Mouse (Mus musculus) thymus, postnatal 14 days (tissue): ENCODE results near the gene Elfn2.

Experiments used
- DNase-seq: peaks from one replicate; pipeline ENCODE4 v3.0.0; 2021

The Elfn2 gene

DNA sequence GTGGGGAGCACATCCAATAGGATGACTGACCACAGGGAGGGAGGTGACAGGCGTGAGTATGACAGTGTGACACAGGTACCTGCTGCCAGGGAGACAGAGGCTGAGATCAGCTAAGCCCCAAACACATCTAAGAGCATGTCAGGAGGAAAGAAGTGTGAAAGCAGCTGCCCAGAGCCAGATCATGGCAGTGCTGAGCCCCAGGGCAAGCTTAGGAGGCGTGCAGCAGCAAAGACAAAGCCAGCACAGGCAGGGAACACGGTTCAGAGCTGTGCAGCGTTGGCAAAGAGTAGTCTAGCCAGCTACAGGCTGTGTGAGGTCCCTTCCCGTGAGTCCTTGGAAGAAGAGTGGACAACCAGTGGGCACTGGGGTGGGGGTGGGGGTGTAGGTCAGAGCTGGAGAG, 40.9 kb downstream of the Elfn2 start:
- no peak for DNase-seq

DNA sequence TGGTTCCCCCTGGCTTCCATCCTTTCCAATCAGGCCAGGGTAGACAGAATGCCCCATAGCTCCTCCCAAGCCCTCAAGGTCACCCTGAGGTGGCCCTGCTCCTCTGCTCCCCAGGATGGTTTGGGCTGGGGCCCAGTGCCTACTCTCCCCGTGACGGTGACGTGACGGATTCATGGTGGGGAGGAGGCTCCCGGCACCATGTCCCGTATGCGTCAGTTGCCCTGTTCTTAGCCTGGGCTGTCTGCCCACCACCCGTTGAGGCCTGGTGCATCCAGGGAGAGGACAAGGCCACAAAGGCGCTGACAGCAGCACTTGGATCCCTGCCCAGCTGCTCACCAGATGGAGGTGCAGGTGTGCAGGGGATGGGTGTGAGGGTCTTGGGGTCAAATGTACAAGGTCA, 41.6 kb downstream of the Elfn2 start:
- DNase-seq: no peak

DNA sequence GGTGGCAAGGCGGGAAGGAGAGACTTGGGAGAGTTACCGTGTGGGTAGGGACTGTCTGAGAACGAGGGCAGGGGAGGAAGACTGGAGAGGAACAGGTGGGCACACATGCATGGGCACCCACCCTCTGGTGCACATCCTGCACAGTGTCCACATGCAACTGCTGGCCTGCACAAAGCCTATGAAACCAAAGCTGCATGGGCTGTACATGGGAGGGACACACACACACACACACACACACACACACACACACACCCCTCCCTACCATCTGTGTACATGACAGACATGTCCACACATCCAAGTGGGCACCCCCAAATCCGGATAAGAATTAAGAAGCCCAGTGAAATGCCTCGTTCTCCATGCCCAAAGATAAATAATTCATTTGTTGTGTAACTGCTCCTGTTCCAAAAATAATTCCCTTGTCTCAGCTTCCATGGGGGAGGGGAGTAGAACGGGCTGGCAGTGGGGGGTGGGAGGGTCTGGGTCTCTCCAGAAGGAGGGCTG, 43.6 kb downstream of the Elfn2 start:
- no peak for DNase-seq

- no peak for DNase-seq
These were observed 45.1 kb downstream of the Elfn2 start for GRCm38 (mm10) chr15:78673436-78673835.

- DNase-seq: no peak
These were observed 48.2 kb downstream of the Elfn2 start for GRCm38 (mm10) chr15:78670341-78670740.

DNA sequence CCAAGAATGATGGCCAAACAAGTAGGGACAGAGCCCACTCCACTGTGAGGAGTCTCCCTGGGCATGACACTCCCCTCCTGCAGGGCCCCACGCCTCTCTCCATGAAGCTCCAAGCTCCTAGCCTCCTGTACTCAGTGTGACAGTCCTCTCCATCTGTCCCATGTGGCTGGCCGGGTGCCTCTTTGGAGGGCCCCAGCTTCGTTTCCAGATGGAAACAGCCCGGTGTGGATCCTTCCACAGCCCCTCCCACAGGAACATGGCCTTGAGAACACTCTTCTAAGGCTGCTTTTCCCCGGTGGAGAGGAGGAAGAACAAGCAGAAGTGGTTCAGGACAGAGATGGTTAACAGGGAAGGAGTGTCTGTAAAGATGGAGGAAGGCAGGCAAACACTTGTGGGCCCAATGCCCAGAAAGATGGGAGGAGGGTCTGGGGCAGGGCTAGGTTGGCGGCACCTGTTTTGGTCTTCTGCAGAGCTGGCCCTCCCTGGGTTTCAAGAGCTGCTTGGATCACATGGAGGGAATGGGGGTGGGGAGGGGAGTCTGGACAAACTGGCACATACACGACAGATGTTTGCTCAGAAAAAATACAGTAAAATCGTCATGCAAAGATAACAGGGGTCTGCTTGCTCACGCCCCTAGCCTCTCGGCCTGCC, 49.2 kb downstream of the Elfn2 start:
- no peak for DNase-seq

DNA sequence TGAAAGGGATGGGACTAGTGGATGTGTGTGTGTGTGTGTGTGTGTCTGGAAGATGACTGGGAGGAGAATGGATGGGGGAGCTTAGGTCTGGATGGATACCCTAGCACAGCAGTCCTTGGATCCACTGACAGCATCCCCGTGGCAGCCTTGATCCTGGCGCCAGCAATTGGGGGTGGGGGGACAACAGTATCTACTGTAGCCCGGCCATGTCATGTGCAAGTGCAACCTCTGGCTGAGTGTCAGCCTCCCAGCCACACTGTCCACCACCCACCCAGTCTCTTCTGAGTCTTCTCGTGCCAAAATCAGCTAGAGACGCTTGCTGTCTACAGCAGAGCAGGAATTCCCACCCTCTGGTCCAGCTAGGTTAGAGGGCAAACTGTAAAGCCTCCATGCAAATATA, 54.3 kb downstream of the Elfn2 start:
- DNase-seq: no peak

DNA sequence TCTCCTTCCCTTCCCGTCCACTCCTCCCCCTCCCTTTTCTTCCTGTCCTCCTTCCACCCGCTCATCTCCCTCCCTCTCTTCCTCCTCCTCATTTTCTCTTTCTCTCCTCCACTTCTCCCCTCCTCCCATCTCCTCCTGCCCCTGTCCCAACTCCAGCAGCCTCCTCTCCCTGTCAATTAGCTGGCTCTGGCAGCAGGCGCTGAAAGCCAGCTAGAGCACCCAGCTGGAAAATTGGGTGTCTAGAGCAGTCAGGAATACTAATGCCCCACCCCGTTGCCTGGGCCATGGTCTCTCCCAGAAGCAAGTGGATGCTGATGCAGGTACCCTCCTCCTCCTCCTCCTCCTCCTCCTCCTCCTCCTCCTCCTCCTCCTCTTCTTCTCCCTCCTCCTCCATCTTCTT, 67.4 kb downstream of the Elfn2 start:
- DNase-seq: no peak

GRCm38 (mm10) chr15:78647746-78648145, 70.8 kb downstream of the Elfn2 start:
- no peak for DNase-seq

DNA sequence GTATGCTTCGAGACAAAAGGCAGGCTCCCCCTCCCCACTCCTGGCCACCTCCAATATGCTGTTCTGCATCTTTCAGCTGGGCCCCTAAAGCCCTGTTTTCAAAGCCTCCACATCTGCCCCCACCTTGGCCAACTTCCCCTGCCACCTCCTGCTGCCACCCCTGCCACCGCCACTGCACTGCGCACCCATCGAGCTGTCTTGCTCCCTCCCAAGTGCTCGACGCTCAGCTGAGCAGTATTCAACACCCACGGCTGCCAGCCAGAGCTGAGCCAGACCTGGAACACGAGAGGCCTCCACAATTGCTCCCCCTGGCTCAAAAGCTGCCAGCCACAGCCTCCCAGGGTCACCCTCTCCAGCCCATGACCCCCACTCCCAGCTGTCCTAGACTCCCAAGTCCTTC, 74.0 kb downstream of the Elfn2 start:
- DNase-seq: peak; percentile 16

DNA sequence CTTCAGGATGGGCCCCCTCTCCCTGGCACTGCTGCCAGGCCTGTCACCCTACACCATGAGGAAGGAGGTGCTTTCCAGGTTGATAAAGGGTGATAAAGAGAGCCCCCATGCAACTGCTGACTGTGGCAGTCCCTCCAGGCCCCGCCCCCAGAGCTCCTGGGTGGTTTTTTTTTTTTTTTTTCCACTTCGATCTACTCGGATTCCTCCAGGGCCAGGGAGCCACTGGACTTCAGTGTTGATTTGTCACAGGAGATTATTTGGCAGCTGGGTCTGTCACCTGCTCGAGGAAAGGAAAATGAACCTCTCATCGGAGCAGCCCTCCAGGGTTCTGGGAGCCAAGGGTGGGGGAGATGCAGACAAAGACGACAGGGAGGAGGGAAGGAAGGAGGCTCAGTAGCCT, 74.9 kb downstream of the Elfn2 start:
- no peak for DNase-seq

GRCm38 (mm10) chr15:78635231-78635630, 83.3 kb downstream of the Elfn2 start:
- DNase-seq: no peak

DNA sequence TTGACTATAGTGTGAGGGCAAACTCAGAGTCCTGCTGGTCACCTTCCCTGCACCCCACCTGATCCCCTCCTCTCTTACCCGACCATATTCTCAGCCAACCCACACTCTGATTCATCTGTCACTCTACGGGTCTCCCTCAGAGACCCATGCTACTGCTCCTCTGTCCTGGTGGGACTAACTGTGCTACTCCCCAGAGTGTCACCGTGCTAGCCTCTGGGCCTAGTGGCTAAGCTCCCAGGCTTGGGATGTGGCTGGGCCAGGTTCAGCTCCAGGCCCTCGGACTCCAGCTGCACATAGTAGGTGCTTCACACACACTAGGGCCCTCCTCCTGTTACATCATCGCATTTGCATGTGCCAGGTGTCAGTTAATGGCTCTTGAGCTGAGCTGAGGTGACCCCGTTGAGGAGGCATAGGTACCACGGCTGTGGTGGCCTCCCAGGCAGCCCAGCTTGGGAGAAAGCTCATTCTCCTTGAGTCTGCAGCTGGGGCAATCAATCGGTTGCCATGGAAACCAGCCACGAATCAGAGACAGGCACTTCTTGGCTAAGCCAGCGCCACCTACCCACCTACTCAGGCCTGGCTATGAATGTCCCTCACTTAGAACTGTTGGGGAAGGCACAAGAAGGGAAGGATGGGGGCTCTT, 84.4 kb downstream of the Elfn2 start:
- peak; percentile 35 for DNase-seq

DNA sequence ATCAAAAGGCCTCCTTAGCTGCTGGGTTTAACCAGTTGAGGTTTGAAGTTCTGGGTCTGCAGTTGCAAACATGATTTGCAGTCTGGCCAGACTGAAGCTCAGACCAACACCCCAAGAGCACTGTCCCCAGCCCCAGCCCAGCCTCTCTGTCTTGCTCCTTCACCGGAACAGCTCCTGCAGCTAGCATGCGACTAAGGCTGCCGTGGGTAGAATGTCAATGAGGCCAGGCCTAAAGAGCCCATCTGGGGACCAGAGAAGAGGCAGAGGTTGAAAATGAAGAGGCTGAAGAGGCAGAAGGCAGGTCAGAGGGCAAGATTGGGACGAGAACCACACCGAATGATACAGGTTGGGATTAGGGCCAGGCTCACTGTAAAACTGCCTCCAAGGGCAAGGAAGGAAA, 85.2 kb downstream of the Elfn2 start:
- no peak for DNase-seq

- DNase-seq: no peak
These were observed 86.2 kb downstream of the Elfn2 start for GRCm38 (mm10) chr15:78632387-78632786.

- no peak for DNase-seq
These were observed 92.3 kb downstream of the Elfn2 start for GRCm38 (mm10) chr15:78626285-78626684.

- DNase-seq: no peak
These were observed 93.6 kb downstream of the Elfn2 start for GRCm38 (mm10) chr15:78624961-78625360.

DNA sequence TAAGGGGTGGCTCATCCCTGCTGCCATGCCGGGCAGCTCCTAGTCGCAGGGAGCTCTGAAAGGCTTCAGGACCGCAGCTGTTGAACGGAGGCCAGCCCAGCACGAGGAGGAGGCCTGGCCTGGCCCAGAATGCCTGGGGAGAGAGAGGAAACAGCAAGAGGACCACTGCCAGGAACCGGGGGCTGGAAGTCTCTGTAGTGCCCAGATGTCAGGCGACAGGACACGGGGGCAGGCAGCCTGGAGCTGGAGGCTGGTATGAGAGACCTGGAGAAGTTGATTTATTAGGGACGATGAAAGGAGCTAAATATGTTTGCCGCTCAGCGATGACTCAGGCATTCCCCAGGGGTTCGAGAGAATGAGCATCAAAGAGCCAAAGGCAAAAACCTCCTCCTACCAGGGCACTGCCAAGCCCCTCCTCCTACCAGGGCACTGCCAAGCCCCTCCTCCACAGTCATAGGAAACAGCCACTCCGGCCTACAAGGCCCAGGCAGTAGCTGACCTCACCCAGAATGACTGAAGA, 94.1 kb downstream of the Elfn2 start:
- DNase-seq: no peak

- DNase-seq: peak; percentile 80
These were observed 95.1 kb downstream of the Elfn2 start for GRCm38 (mm10) chr15:78623426-78623825.
